Mouse (Mus musculus): ENCODE results near the gene Hoxd3. TPM values are rescaled to one million over a fixed set of nuclear protein-coding genes. Genes with fewer than 3 reads are reported as not detected.

Gene Hoxd3
- polyA plus RNA-seq, 1 experiment from 2014 or later: 15.8 TPM

DNA sequence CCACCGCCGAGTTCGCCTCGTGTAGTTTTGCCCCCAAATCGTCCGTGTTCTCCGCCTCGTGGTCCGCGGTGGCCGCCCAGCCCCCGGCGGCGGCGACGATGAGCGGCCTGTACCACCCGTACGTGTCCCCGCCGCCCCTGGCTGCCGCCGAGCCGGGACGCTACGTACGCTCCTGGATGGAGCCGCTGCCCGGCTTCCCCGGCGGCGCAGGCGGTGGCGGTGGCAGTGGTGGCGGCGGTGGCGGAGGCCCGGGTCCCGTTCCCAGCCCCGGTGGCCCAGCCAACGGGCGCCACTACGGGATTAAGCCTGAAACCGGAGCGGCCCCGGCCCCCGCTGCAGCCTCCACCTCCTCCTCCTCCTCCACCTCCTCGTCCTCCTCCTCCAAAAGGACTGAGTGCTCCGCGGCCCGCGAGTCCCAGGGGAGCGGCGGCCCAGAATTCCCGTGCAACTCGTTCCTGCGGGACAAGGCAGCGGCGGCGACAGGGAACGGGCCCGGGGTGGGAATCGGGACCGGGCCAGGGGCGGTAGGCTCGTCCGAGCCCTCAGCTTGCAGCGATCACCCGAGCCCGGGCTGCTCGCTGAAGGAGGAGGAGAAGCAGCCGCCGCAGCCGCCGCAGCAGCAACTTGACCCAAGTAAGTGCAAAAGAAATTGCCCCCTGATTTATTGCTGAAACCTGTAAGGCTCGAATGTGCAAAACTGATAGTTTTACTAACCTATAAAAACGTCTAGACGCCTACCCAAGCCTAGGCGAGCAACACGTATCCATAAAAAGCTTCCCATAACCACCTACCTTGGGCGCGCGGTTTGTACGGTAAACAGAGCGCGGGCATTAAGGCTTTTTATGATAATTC, 13.3 kb upstream of the Hoxd3 start:
- no peaks in the 10 kb centered on the region for H3K9me3 ChIP-seq
- H3K9ac ChIP-seq: no peak overlapping the region
- peaks cover 12% of the 10 kb centered on the region for H3K4me1 ChIP-seq
- H3K27me3 ChIP-seq (replicated peaks): peaks cover 93% of the 10 kb centered on the region
- H3K36me3 ChIP-seq: no peaks in the 10 kb centered on the region
- H3K4me3 ChIP-seq (replicated peaks): peak overlapping the region; percentile 34
- WGBS: 1% methylated on average over 70 of the region's 86 CpGs
- H3K27ac ChIP-seq: no peak overlapping the region
- ATAC-seq (ENCODE audit: insufficient read depth, low FRiP score, low read depth): no peak
- peak overlapping the region; percentile 56 for H3K4me2 ChIP-seq

DNA sequence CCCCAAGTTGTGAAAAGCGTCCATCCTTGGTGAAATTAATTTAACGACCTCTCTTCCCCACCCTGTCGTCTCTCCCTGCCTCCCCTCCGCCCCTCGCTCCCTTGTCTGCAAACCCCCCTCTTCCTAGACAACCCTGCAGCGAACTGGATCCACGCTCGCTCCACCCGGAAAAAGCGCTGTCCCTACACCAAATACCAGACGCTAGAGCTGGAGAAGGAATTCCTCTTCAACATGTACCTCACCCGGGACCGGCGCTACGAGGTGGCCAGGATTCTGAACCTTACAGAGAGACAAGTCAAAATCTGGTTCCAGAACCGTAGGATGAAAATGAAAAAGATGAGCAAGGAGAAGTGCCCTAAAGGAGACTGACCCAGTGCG, 12.7 kb upstream of the Hoxd3 start:
- peaks cover 12% of the 10 kb centered on the region for H3K4me1 ChIP-seq
- no peak overlapping the region for H3K27ac ChIP-seq
- H3K36me3 ChIP-seq: no peaks in the 10 kb centered on the region
- H3K27me3 ChIP-seq (replicated peaks): peaks cover 93% of the 10 kb centered on the region
- no peak overlapping the region for H3K9ac ChIP-seq
- no peak overlapping the region for H3K4me3 ChIP-seq (replicated peaks)
- no peak for ATAC-seq (ENCODE audit: insufficient read depth, low FRiP score, low read depth)
- no peak overlapping the region; the same call in 1 of the 2 replicates for H3K4me2 ChIP-seq
- WGBS: 3% methylated on average over 17 of the region's 17 CpGs
- H3K9me3 ChIP-seq: no peaks in the 10 kb centered on the region

DNA sequence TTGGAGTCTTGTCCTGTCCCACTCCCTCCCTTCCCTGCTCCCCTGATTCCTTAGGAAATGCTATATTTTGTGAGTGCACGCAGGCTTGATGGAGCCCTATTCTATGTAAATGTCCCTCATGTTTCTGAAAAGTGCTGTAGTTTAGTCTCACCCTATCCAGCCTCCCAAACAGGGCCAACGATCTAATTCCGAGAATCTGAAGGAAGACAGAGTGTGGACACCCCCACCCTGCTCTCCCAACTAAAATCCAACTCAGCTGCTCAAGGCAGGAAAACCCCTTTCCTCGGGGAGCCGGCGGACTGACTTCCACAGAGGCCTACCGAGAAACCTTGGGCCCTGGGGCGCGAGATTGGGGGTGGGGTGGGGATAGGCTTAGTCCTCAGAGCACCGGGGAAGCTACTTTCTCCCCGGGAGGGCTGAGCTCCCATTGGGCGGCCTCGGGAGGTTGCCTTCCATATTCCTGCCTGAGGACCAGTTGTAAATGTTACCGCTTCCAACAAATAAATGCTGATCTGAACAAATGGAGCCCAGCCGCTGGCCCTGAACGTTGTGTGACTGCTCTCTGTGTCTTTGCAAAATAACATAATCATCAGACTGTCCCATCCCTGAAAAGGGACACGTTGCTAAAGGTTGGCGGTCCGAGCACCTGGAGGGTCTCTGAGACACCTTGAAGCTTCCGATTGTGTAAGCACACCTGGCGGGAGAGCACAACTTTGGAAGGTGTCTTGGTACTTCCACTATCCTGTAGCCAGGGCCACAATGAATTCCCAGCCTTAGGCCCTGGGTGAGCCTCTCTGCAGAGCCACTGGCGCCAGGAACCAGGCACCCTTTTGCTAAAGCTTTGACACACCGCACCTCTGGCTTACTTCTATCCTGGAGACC, 11.8 kb upstream of the Hoxd3 start:
- 9% methylated on average over 23 of the region's 23 CpGs for WGBS
- Histone ChIP-seq H3K4me2 (no peak overlapping the region), H3K27ac (no peak overlapping the region), H3K27me3 (replicated peaks) (peaks cover 93% of the 10 kb centered on the region), H3K4me3 (replicated peaks) (no peak overlapping the region), H3K9me3 (no peaks in the 10 kb centered on the region), H3K4me1 (peaks cover 17% of the 10 kb centered on the region), H3K36me3 (no peaks in the 10 kb centered on the region), H3K9ac (no peak overlapping the region)
- no peak for ATAC-seq (ENCODE audit: insufficient read depth, low FRiP score, low read depth)

DNA sequence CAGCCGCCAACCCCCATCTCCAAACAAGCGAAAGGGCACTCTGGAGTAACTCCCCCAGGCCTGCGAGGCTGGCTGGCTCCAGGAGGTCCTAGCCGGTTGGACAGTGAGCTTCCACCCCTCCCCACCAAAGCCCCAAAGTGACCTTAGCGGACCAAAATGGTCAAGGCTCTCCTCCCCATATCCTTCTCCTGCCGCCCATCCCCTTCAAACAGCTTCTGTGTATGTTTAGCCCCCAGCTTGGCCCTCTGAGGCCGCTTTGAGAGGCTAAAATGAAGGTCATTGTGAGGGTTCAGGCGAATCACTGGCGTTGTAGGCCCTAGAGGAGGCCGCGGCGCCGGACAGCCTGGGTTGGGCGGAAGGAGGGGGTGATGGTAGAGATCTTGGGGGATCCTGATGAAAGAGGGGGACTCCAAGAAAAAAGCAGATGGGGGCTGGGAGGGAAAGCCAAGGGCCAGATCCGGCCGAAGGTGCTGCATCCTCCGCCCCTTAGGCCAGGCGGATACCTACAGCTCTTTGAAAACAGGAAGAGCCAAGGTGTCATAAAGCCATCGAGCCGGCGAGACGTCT, 11.1 kb upstream of the Hoxd3 start:
- no peak overlapping the region for H3K4me3 ChIP-seq (replicated peaks)
- H3K27ac ChIP-seq: no peak overlapping the region
- H3K4me1 ChIP-seq: peaks cover 24% of the 10 kb centered on the region
- H3K4me2 ChIP-seq: no peak overlapping the region
- no peak for ATAC-seq (ENCODE audit: insufficient read depth, low FRiP score, low read depth)
- WGBS: 8% methylated on average over 21 of the region's 22 CpGs
- no peaks in the 10 kb centered on the region for H3K9me3 ChIP-seq
- H3K27me3 ChIP-seq (replicated peaks): peaks cover 93% of the 10 kb centered on the region
- no peak overlapping the region for H3K9ac ChIP-seq
- no peaks in the 10 kb centered on the region for H3K36me3 ChIP-seq

DNA sequence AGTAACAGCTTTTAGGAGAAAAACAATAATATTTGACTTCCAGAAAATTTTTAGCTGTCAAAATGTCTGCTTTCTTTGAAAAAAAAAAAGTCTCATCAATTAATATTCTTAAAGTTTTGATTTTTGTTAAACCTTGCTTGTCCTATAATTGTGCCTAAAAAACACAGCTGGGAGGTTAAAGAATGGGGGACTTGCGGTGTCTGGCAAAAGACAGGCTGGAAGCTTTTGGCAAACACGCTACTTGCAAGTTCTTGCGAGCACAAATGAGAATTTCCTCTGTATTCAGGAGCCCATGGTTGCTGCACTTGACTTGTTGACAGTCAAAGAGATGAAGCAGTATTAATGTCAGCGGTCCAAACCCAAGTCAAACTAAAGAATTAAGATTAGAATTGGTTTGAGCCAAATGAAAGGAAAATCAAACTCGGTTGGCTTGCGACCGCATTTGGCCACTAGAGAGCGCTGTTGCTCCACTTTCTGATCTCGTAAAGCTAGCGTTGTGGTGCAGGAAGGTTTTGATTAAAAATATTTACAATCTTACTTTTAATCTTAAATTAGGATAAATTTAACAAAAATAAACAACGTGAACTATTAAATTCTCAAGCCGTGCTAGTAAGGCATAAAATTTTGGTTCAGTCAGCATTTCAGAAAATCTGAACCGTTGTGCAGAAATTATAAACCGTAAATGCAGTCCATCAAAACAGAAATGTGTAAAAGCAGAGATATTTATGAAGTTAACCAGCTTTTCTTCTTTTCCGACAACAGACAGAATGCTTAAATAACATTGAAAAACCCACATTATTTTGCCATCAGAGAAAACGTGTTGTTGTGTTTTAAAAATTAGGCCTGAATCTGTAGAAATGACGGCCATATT, 9.5 kb upstream of the Hoxd3 start:
- H3K4me2 ChIP-seq: no peak overlapping the region
- H3K4me3 ChIP-seq (replicated peaks): no peak overlapping the region
- 14% methylated on average over 17 of the region's 17 CpGs for WGBS
- no peaks in the 10 kb centered on the region for H3K36me3 ChIP-seq
- H3K27me3 ChIP-seq (replicated peaks): peaks cover 91% of the 10 kb centered on the region
- no peak overlapping the region for H3K9ac ChIP-seq
- H3K27ac ChIP-seq: no peak overlapping the region
- no peaks in the 10 kb centered on the region for H3K9me3 ChIP-seq
- ATAC-seq (ENCODE audit: insufficient read depth, low FRiP score, low read depth): no peak
- H3K4me1 ChIP-seq: peaks cover 25% of the 10 kb centered on the region

DNA sequence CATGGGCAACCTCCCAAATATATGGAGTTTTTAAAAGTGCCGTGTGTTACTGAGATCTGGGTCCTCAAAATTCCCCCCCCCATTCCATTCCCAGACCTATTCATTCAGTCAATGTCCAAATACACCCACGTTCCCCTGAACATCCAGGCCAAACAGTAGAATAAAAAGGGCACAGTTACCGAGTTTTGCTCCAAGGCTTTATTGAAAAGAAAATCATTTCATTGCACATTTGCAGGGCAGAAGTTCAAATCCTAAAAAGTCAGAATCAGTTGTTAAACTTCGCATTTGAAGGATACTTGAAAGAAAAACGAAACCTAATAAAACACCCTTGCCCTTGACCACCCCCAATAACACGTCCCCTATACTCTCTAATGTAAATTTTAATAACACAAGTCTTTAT, 8.9 kb upstream of the Hoxd3 start:
- 28% methylated on average over 6 of the region's 6 CpGs for WGBS
- Histone ChIP-seq H3K9me3 (no peaks in the 10 kb centered on the region), H3K9ac (no peak overlapping the region), H3K4me1 (peaks cover 21% of the 10 kb centered on the region), H3K27ac (no peak overlapping the region), H3K4me3 (replicated peaks) (no peak overlapping the region), H3K36me3 (no peaks in the 10 kb centered on the region), H3K27me3 (replicated peaks) (peaks cover 91% of the 10 kb centered on the region), H3K4me2 (no peak overlapping the region)
- ATAC-seq (ENCODE audit: insufficient read depth, low FRiP score, low read depth): no peak

DNA sequence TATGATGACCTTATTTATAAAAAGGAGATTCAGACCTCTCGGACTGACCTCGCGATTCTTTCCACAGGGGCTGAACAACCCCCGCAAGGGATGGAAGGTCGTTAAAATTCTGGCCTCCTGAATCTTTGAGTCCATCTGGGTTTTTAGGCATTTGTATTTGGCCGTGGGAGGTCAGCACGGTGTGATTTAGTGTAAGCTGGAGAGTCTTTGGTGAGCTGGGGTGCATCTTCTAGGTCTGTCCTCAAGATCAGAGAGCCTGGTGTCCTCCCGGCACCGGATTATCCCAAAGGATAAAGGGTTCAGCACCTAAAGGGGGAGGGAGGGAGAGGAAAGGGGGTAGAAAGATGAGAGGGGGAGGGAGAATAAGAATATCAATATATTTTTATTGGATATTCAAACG, 8.4 kb upstream of the Hoxd3 start:
- 12% methylated on average over 10 of the region's 10 CpGs for WGBS
- H3K4me3 ChIP-seq (replicated peaks): no peak overlapping the region
- no peak overlapping the region for H3K27ac ChIP-seq
- no peak overlapping the region for H3K4me2 ChIP-seq
- ATAC-seq (ENCODE audit: insufficient read depth, low FRiP score, low read depth): no peak
- no peaks in the 10 kb centered on the region for H3K36me3 ChIP-seq
- H3K27me3 ChIP-seq (replicated peaks): peaks cover 90% of the 10 kb centered on the region
- peaks cover 16% of the 10 kb centered on the region for H3K4me1 ChIP-seq
- H3K9ac ChIP-seq: no peak overlapping the region
- no peaks in the 10 kb centered on the region for H3K9me3 ChIP-seq

DNA sequence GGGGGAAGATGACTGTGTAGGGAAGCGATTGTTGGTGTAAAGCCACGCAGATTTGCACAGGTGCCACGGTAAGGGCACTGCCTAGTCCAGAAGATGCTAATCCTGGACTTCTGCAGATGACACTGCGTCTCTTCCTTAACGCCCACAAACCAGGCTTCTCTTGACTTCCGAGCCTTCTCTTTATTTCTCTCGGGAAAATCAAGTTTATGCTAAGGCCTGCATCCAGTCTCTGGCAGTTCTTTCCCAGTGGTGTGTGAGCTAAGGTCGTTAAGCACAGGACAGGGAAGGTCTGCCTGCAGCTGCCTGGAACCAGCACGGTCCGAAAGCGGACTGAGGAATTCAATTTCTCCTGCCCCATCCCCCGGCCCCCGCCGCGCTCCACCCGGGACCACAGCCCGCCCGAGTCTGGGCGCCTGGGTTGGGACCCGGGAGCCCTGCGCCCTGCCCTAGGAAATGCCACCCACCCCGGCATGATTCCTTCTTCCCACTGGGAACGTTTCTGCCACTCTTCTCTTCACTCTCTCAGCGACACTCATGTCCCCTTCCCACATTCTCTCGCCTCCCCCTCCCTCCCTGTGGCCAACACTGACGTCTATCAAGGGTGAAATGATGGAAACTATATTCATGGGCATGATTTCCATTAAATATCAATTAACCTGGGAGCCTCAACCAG, 7.9 kb upstream of the Hoxd3 start:
- Histone ChIP-seq H3K9ac (no peak overlapping the region), H3K4me1 (peaks cover 13% of the 10 kb centered on the region), H3K27ac (no peak overlapping the region), H3K36me3 (no peaks in the 10 kb centered on the region), H3K27me3 (replicated peaks) (peaks cover 90% of the 10 kb centered on the region), H3K4me2 (peak overlapping the region; percentile 87; the same call in 1 of the 2 replicates), H3K4me3 (replicated peaks) (no peak overlapping the region), H3K9me3 (no peaks in the 10 kb centered on the region)
- ATAC-seq (ENCODE audit: insufficient read depth, low FRiP score, low read depth): no peak
- WGBS: 5% methylated on average over 26 of the region's 26 CpGs

DNA sequence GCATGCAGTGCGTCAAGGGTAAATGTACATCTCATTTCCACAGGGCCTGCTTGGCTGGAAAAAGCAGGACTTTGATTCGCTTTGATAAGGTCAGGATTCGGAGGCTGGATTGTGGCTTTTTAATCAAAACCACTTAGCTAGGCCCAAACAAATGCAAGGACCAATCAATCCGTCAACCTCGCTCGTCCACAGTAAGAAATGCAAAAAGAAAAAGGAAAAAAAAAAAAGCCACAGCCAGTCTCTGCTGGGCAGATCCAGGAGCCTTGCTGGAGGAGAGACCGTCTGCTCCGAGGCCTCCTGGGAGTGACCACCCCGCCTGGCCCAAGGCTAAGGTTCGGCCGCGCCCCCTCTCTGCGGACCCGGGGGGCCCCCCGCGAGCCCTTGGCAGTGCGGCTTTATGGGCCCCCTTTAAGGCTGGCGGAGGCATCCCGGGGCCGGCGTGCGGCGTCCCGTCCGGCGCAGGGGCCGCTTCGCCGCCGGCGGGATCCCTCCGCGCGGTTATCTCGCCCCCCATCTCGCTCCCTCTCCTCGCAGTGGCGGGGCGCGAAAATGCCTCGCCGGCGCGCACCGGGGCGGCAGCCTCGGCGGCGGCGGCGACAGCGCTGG, 7.2 kb upstream of the Hoxd3 start, which contains the start of gene Hoxd8:
Gene Hoxd8 (plus strand): TSS at position 223 of the 606 bp plus-strand sequence.
- no peaks in the 10 kb centered on the region for H3K36me3 ChIP-seq
- H3K27me3 ChIP-seq (replicated peaks): peaks cover 90% of the 10 kb centered on the region
- peak within 1 kb of the TSS; percentile 16 for H3K9ac ChIP-seq
- no peaks in the 10 kb centered on the region for H3K9me3 ChIP-seq
- no peak for ATAC-seq (ENCODE audit: insufficient read depth, low FRiP score, low read depth)
- peaks cover 13% of the 10 kb centered on the region for H3K4me1 ChIP-seq
- H3K4me3 ChIP-seq (replicated peaks): peak within 1 kb of the TSS; percentile 44
- peak within 1 kb of the TSS; percentile 18; the same call in 1 of the 2 replicates for H3K27ac ChIP-seq
- peak within 1 kb of the TSS; percentile 87 for H3K4me2 ChIP-seq
- WGBS: under 1% methylated on average over 46 of the region's 52 CpGs

DNA sequence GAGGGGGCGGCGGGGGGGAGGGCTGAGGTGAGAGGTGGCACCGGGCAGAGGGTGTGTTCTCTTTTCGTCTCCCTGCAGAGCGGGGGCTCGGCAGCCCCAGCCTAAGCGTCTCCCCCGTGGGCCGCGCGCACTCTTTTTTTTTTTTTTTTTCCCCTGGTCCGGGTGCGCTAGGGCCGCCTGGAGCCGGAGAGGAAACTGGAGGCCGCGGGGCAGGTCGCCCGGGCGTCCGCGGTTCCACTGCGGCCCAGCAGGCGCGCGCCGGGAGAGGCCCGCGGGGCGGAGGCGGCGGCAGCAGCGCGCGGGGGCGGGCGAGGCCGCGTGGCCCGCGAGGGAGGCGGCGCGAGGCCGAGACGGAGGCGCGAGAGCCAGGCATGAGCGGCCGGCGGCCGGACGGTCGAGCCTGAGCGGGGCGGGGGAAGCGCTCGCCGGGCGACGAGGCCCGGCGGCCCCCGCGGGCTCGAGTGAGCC, 6.7 kb upstream of the Hoxd3 start:
- Histone ChIP-seq H3K4me2 (peak overlapping the region; percentile 87), H3K9ac (peak overlapping the region; percentile 16), H3K9me3 (no peaks in the 10 kb centered on the region), H3K36me3 (no peaks in the 10 kb centered on the region), H3K4me1 (peaks cover 13% of the 10 kb centered on the region), H3K27me3 (replicated peaks) (peaks cover 90% of the 10 kb centered on the region), H3K27ac (peak overlapping the region; percentile 18; the same call in 1 of the 2 replicates), H3K4me3 (replicated peaks) (peak overlapping the region; percentile 44)
- no peak for ATAC-seq (ENCODE audit: insufficient read depth, low FRiP score, low read depth)
- WGBS: under 1% methylated on average over 46 of the region's 66 CpGs

All from stomach, embryonic 15.5 days (tissue).